Mouse (Mus musculus) B cell, adult 67 days (primary cell): Measurements from ENCODE around the gene Cerk. TPM values are rescaled to one million over a fixed set of nuclear protein-coding genes. Genes with fewer than 3 reads are reported as not detected.

Experiments
- total RNA-seq, 2 experiments: library from RNA; stranded (reverse); gene quantifications; 4 replicates each; pipeline ENCODE4 v1.2.4; 2023

The Cerk gene
- 100 to 1,000 TPM; 122 to 132 TPM for total RNA-seq

DNA sequence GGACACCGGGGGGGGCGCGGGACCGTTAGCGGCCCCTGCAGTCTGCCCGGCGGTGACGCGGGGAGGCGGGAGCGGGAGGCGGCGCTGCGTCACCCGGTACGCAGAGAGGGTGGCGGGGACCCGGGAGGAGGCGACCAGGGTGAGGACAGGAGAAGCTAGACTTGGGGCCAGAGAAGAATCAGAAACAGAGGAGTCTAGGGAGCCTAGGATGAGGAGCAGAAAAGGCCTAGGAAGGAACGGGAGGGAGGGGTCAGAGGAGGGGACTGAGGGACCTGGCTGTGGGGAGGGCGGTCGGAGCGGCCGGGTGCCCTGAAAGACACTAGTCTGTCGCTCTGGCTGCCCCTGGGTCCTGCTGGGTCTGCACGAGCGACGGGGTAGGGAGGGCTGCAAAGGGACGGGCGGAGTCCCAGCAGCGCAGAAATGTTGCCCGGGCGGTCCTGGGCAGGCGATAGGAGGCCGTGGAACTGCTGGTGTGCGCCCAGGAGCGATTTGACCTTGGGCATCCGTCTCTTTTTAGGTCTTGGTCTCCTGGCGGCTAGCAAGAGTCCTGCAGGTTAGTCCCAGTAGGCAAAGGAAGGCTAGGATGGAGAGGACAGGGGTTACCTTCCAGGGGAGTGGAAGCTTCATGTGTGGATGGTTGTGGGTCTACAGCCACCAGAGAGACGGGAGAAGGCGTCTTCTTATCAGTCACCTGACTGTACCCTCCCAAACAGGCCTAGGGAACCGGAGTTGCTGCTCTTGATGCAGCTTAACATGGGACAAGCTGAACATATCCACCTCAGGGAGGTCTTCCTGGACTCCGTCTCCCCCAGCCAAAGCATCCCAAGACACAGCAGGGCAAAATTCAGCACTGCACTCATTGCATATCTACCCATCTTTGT is at the start of gene Cerk:
TSS of gene Cerk (minus strand) at position 453 of the 881 bp plus-strand sequence.

GRCm38 (mm10) chr15:86213753-86214548 is 28.0 kb upstream of the Cerk start, which contains the start of gene Tbc1d22a:
Gene Tbc1d22a (plus strand): TSS chr15:86214459.

Other genes with a start within 250 kb of the Cerk start
- under 1 TPM; 0.29 to 0.74 TPM for gene Celsr1, start 152.4 kb downstream of the Cerk start, total RNA-seq
- gene Gramd4, start 128.4 kb downstream of the Cerk start, total RNA-seq: 10 to 100 TPM; 56.4 to 56.6 TPM
- gene Tbc1d22a, start 28.3 kb upstream of the Cerk start, total RNA-seq: 10 to 100 TPM; 30.7 to 32.8 TPM